Mouse (Mus musculus) liver, postnatal 0 days (tissue): ENCODE results near the gene C2cd4a.

Experiments used
- CTCF ChIP-seq: sonication (generic); IDR thresholded peaks from 2 replicates; pipeline ENCODE4 v1.5.1; 2016; ENCODE audit warnings: antibody characterized with exemption, low read depth
- EP300 ChIP-seq: IDR thresholded peaks from 2 replicates; pipeline ENCODE4 v1.6.1; 2016; ENCODE audit warnings: antibody characterized with exemption, low read depth, mild to moderate bottlenecking

- TF ChIP-seq CTCF (no peak), EP300 (no peak)
These were observed 39.7 kb downstream of the C2cd4a start for GRCm38 (mm10) chr9:67792405-67792804.
